Mouse (Mus musculus) embryonic facial prominence, embryonic 15.5 days (tissue): ENCODE data around the gene Lrrc36. TPM values are rescaled to one million over a fixed set of nuclear protein-coding genes. Genes with fewer than 3 reads are reported as not detected.

Experiments used
- ATAC-seq: fragments of 200-750 bp; cut with Nextera tagmentation; 2 replicates; pipeline ENCODE4 v1.8.0; 2017; ENCODE audit warnings: low read depth, moderate TSS enrichment; ENCODE audit not compliant: insufficient number of reproducible peaks, low FRiP score, low TSS enrichment
- H3K27ac ChIP-seq: fragments of 300-500 bp; sonication (generic); replicated peaks from 2 replicates; pipeline ENCODE4 v1.5.1; 2015; ENCODE audit warnings: mild to moderate bottlenecking, inconsistent platforms
- H3K27me3 ChIP-seq: fragments of 300-500 bp; sonication (generic); 2 replicates; pipeline ENCODE4 v1.6.1; 2015; ENCODE audit warnings: inconsistent platforms
- H3K36me3 ChIP-seq: fragments of 300-500 bp; sonication (generic); 2 replicates; pipeline ENCODE4 v1.6.1; 2015; ENCODE audit warnings: mild to moderate bottlenecking, inconsistent platforms
- H3K4me1 ChIP-seq: fragments of 300-500 bp; sonication (generic); 2 replicates; pipeline ENCODE4 v1.6.1; 2015; ENCODE audit warnings: inconsistent platforms
- H3K4me2 ChIP-seq: fragments of 300-500 bp; sonication (generic); replicated peaks from 2 replicates; pipeline ENCODE4 v1.6.1; 2015; ENCODE audit warnings: mild to moderate bottlenecking, inconsistent platforms
- H3K4me3 ChIP-seq: fragments of 300-500 bp; sonication (generic); replicated peaks from 2 replicates; pipeline ENCODE4 v1.5.1; 2015; ENCODE audit warnings: mild to moderate bottlenecking, inconsistent platforms
- H3K9ac ChIP-seq: fragments of 300-500 bp; sonication (generic); 2 replicates; pipeline ENCODE4 v1.6.1; 2015; ENCODE audit warnings: inconsistent platforms
- H3K9me3 ChIP-seq: fragments of 300-500 bp; sonication (generic); replicated peaks from 2 replicates; pipeline ENCODE4 v1.6.1; 2016; ENCODE audit warnings: inconsistent platforms
- WGBS: fragments of 180-500 bp; shearing (Covaris S2); methylation state at CpG from one replicate; pipeline ENCODE4 v1.1.7; 2015; 5-methylcytosine and 5-hydroxymethylcytosine counted together
- polyA plus RNA-seq: library from polyadenylated mRNA; unstranded; fragments of >200 nt; fragmentation: Nextera tagmentation; extraction: Ambion mirVana; gene quantifications from 2 replicates; pipeline ENCODE4 v1.2.1, GENCODE M21; 2015

The Lrrc36 gene
- polyA plus RNA-seq, 1 experiment from 2014 or later, result 2.6 TPM

GRCm38 (mm10) chr8:105448188-105448587 is 34.8 kb downstream of the Lrrc36 start:
- WGBS, result 87% methylated on average over 3 of the region's 3 CpGs
- ATAC-seq, result no peak
- Histone ChIP-seq H3K27me3 (peaks cover 3% of the 10 kb centered on the region; the same call in 1 of the 2 replicates), H3K4me2 (no peak overlapping the region), H3K4me1 (peaks cover 3% of the 10 kb centered on the region; the same call in 1 of the 2 replicates), H3K4me3 (no peak overlapping the region), H3K36me3 (no peaks in the 10 kb centered on the region), H3K27ac (no peak overlapping the region), H3K9me3 (no peaks in the 10 kb centered on the region), H3K9ac (no peak overlapping the region)

- H3K9me3 ChIP-seq, result no peaks in the 10 kb centered on the region
- no peak overlapping the region for H3K9ac ChIP-seq
- peaks cover 3% of the 10 kb centered on the region; the same call in 1 of the 2 replicates for H3K4me1 ChIP-seq
- no peaks in the 10 kb centered on the region; the same call in 1 of the 2 replicates for H3K27me3 ChIP-seq
- no peak overlapping the region for H3K4me3 ChIP-seq
- no peak overlapping the region for H3K27ac ChIP-seq
- no peaks in the 10 kb centered on the region for H3K36me3 ChIP-seq
- ATAC-seq, result no peak
- WGBS, result 84% methylated on average over 5 of the region's 5 CpGs
- H3K4me2 ChIP-seq, result no peak overlapping the region
Measured at GRCm38 (mm10) chr8:105448596-105448995, 35.2 kb downstream of the Lrrc36 start.

- Histone ChIP-seq H3K4me2 (no peak overlapping the region), H3K9ac (no peak overlapping the region), H3K27me3 (no peaks in the 10 kb centered on the region), H3K9me3 (no peaks in the 10 kb centered on the region), H3K4me3 (no peak overlapping the region), H3K4me1 (no peaks in the 10 kb centered on the region), H3K27ac (no peak overlapping the region), H3K36me3 (no peaks in the 10 kb centered on the region)
- ATAC-seq, result no peak
- WGBS, result 44% methylated on average over 1 of the region's 1 CpGs
Measured at GRCm38 (mm10) chr8:105450977-105451376, 37.6 kb downstream of the Lrrc36 start.

GRCm38 (mm10) chr8:105451903-105452603 is 38.7 kb downstream of the Lrrc36 start:
- H3K27ac ChIP-seq, result no peak overlapping the region
- WGBS, result 55% methylated on average over 15 of the region's 15 CpGs
- H3K4me3 ChIP-seq, result no peak overlapping the region
- no peak overlapping the region for H3K9ac ChIP-seq
- H3K4me1 ChIP-seq, result no peaks in the 10 kb centered on the region
- no peaks in the 10 kb centered on the region for H3K9me3 ChIP-seq
- ATAC-seq, result no peak
- H3K27me3 ChIP-seq, result no peaks in the 10 kb centered on the region
- H3K4me2 ChIP-seq, result no peak overlapping the region
- H3K36me3 ChIP-seq, result no peaks in the 10 kb centered on the region

GRCm38 (mm10) chr8:105453296-105453695 is 39.9 kb downstream of the Lrrc36 start:
- no peaks in the 10 kb centered on the region for H3K4me1 ChIP-seq
- 60% methylated on average over 5 of the region's 5 CpGs for WGBS
- H3K9me3 ChIP-seq, result no peaks in the 10 kb centered on the region
- H3K9ac ChIP-seq, result no peak overlapping the region
- no peak overlapping the region for H3K27ac ChIP-seq
- no peaks in the 10 kb centered on the region for H3K27me3 ChIP-seq
- H3K4me2 ChIP-seq, result no peak overlapping the region
- no peak for ATAC-seq
- no peaks in the 10 kb centered on the region for H3K36me3 ChIP-seq
- no peak overlapping the region for H3K4me3 ChIP-seq

GRCm38 (mm10) chr8:105454088-105454487 is 40.7 kb downstream of the Lrrc36 start:
- Histone ChIP-seq H3K4me1 (no peaks in the 10 kb centered on the region), H3K36me3 (no peaks in the 10 kb centered on the region), H3K27me3 (no peaks in the 10 kb centered on the region), H3K9ac (no peak overlapping the region), H3K27ac (no peak overlapping the region), H3K4me3 (no peak overlapping the region), H3K4me2 (no peak overlapping the region), H3K9me3 (no peaks in the 10 kb centered on the region)
- WGBS, result 66% methylated on average over 5 of the region's 5 CpGs
- no peak for ATAC-seq

- no peaks in the 10 kb centered on the region for H3K27me3 ChIP-seq
- no peak overlapping the region for H3K27ac ChIP-seq
- no peak for ATAC-seq
- no peaks in the 10 kb centered on the region for H3K9me3 ChIP-seq
- 60% methylated on average over 10 of the region's 10 CpGs for WGBS
- no peak overlapping the region for H3K4me3 ChIP-seq
- no peaks in the 10 kb centered on the region for H3K4me1 ChIP-seq
- no peak overlapping the region for H3K9ac ChIP-seq
- H3K36me3 ChIP-seq, result no peaks in the 10 kb centered on the region
- no peak overlapping the region for H3K4me2 ChIP-seq
Measured at GRCm38 (mm10) chr8:105455218-105455617, 41.8 kb downstream of the Lrrc36 start.

- ATAC-seq, result no peak
Measured at GRCm38 (mm10) chr8:105461085-105461803, 47.9 kb downstream of the Lrrc36 start.

GRCm38 (mm10) chr8:105464595-105464994 is 51.2 kb downstream of the Lrrc36 start:
- Histone ChIP-seq H3K27ac (no peak overlapping the region), H3K9ac (no peak overlapping the region), H3K9me3 (no peaks in the 10 kb centered on the region), H3K27me3 (no peaks in the 10 kb centered on the region), H3K36me3 (peaks cover 6% of the 10 kb centered on the region), H3K4me1 (peaks cover 15% of the 10 kb centered on the region), H3K4me3 (no peak overlapping the region), H3K4me2 (no peak overlapping the region)
- ATAC-seq, result no peak
- 62% methylated on average over 7 of the region's 7 CpGs for WGBS

More at GRCm38 (mm10) chr8:105461085-105461803, 47.9 kb downstream of the Lrrc36 start:
- no peak overlapping the region for H3K4me2 ChIP-seq
- WGBS, result 57% methylated on average over 13 of the region's 13 CpGs
- no peaks in the 10 kb centered on the region for H3K36me3 ChIP-seq
- no peaks in the 10 kb centered on the region for H3K9me3 ChIP-seq
- no peaks in the 10 kb centered on the region for H3K27me3 ChIP-seq
- no peak overlapping the region for H3K9ac ChIP-seq
- no peak overlapping the region for H3K4me3 ChIP-seq
- no peak overlapping the region for H3K27ac ChIP-seq
- no peaks in the 10 kb centered on the region for H3K4me1 ChIP-seq

GRCm38 (mm10) chr8:105466246-105466645 is 52.9 kb downstream of the Lrrc36 start:
- H3K4me3 ChIP-seq, result no peak overlapping the region
- H3K4me2 ChIP-seq, result no peak overlapping the region
- H3K36me3 ChIP-seq, result peaks cover 6% of the 10 kb centered on the region
- no peaks in the 10 kb centered on the region for H3K27me3 ChIP-seq
- WGBS, result 77% methylated on average over 6 of the region's 6 CpGs
- peaks cover 31% of the 10 kb centered on the region for H3K4me1 ChIP-seq
- H3K9ac ChIP-seq, result no peak overlapping the region
- H3K9me3 ChIP-seq, result no peaks in the 10 kb centered on the region
- 0 out of 2 replicates have a peak overlapping the region, but pooled peaks have one; percentile 17 for H3K27ac ChIP-seq
- no peak for ATAC-seq

- no peak overlapping the region for H3K9ac ChIP-seq
- ATAC-seq, result no peak
- H3K4me2 ChIP-seq, result no peak overlapping the region
- H3K27ac ChIP-seq, result 0 out of 2 replicates have a peak overlapping the region, but pooled peaks have one; percentile 17
- peaks cover 36% of the 10 kb centered on the region for H3K4me1 ChIP-seq
- WGBS, result 76% methylated on average over 7 of the region's 7 CpGs
- H3K9me3 ChIP-seq, result no peaks in the 10 kb centered on the region
- H3K27me3 ChIP-seq, result no peaks in the 10 kb centered on the region
- no peak overlapping the region for H3K4me3 ChIP-seq
- peaks cover 6% of the 10 kb centered on the region for H3K36me3 ChIP-seq
Measured at GRCm38 (mm10) chr8:105466700-105467291, 53.4 kb downstream of the Lrrc36 start.
